Mouse (Mus musculus): ENCODE data around the gene Phc2.
"Not testable (repeated sequence)": the region's sequence is repeated elsewhere in the genome, so short reads cannot be mapped to it uniquely, and the experiment has no call there.

The Phc2 gene

GRCm38 (mm10) chr4:128654505-128655381 lies at the start of gene Phc2:
TSS of gene Phc2 (plus strand) at chr4:128654702.
- DNase-seq: peak; percentile 93 to 94

GRCm38 (mm10) chr4:128606586-128606985 lies 47.9 kb upstream of the Phc2 start:
- no peak for DNase-seq

GRCm38 (mm10) chr4:128607661-128608060 lies 46.8 kb upstream of the Phc2 start:
- no peak for DNase-seq

- no peak for DNase-seq
These were observed 45.1 kb upstream of the Phc2 start for GRCm38 (mm10) chr4:128609276-128609924.

GRCm38 (mm10) chr4:128609925-128610402 lies 44.5 kb upstream of the Phc2 start, which contains the start of gene Zscan20:
TSS of gene Zscan20 (minus strand) at chr4:128610098.
- DNase-seq: peak; percentile 84 to 91

GRCm38 (mm10) chr4:128610706-128611105 lies 43.8 kb upstream of the Phc2 start:
- DNase-seq: no peak

- DNase-seq: not testable (repeated sequence)
These were observed 42.8 kb upstream of the Phc2 start for GRCm38 (mm10) chr4:128611726-128612125.

GRCm38 (mm10) chr4:128613326-128613725 lies 41.2 kb upstream of the Phc2 start:
- peak in 1 of 2 experiments; percentile 35 for DNase-seq

GRCm38 (mm10) chr4:128615761-128616160 lies 38.7 kb upstream of the Phc2 start:
- DNase-seq: no peak

- DNase-seq: no peak
These were observed 37.0 kb upstream of the Phc2 start for GRCm38 (mm10) chr4:128617363-128618120.

- DNase-seq: peak in 1 of 2 experiments; percentile 37
These were observed 36.1 kb upstream of the Phc2 start, which contains the start of gene Tlr12 for GRCm38 (mm10) chr4:128618246-128618911. TSS of gene Tlr12 (minus strand) at chr4:128618619.

GRCm38 (mm10) chr4:128618963-128619362 lies 35.5 kb upstream of the Phc2 start:
- DNase-seq: no peak

GRCm38 (mm10) chr4:128620572-128620971 lies 33.9 kb upstream of the Phc2 start:
- DNase-seq: no peak

- DNase-seq: no peak
These were observed 33.4 kb upstream of the Phc2 start for GRCm38 (mm10) chr4:128621109-128621508.

- no peak for DNase-seq
These were observed 19.1 kb upstream of the Phc2 start for GRCm38 (mm10) chr4:128635451-128635850.

GRCm38 (mm10) chr4:128635894-128636585 lies 18.5 kb upstream of the Phc2 start:
- DNase-seq: no peak

- no peak for DNase-seq
These were observed 17.3 kb upstream of the Phc2 start for GRCm38 (mm10) chr4:128637250-128637649.

GRCm38 (mm10) chr4:128638265-128638923 lies 16.1 kb upstream of the Phc2 start:
- no peak for DNase-seq

- no peak for DNase-seq
These were observed 12.5 kb upstream of the Phc2 start for GRCm38 (mm10) chr4:128641766-128642717.

- DNase-seq: no peak
These were observed 8.6 kb upstream of the Phc2 start for GRCm38 (mm10) chr4:128645896-128646295.
